Mouse (Mus musculus) spleen, adult 2 months (tissue): Measurements from ENCODE around the gene 2610028H24Rik.

Source experiments
- CTCF ChIP-seq: fragments of 200-500 bp; IDR thresholded peaks from 2 replicates; pipeline ENCODE4 v1.5.1; 2011; ENCODE audit warnings: mild to moderate bottlenecking, inconsistent platforms; ENCODE audit not compliant: insufficient read depth, insufficient read length, insufficient replicate concordance; ENCODE audit errors: extremely low read depth
- POLR2A ChIP-seq: fragments of 200-500 bp; IDR thresholded peaks from 2 replicates; pipeline ENCODE4 v1.6.1; 2011; ENCODE audit warnings: low read depth, low read length, inconsistent platforms

DNA sequence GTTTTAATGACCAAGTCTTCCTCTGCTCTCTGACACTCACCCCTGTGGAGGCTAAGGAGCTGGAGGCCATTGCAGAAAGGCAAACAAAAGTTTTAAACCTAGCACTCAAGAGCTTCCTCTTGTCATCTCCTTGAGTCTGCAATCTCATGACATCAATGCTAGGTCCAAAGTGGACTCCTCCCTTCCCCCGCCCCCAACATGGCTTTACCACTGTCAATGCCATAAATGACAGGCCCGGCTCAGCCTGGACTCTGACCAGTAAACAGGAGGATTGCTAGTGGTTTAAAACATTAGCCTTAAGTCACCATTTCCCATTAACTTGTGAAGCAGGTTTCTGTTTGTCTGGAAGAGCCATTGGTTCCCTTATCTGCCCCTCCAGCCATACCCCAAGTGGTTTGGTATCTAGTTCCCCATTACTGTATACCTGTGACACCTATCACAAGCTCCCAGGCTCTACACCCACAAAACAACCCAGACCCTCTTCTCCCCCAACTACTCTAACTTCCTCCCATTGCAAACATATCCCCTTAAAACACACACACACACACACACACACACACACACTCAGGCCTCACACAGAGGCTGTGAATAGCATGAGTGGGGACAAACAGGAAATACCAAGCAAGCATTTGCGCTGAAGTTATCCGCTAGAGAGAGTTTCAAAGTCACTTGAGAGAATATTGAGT is 2.7 kb upstream of the 2610028H24Rik start:
- TF ChIP-seq CTCF (no peak), POLR2A (no peak)
